Mouse (Mus musculus) colon, adult 2 months (tissue): Measurements from ENCODE around the gene 5330417C22Rik. TPM values are rescaled to one million over a fixed set of nuclear protein-coding genes. Genes with fewer than 3 reads are reported as not detected.

Experiments
- polyA plus RNA-seq: library from polyadenylated mRNA; depleted of rRNA; stranded (reverse); fragments of >200 nt; gene quantifications from 2 replicates; pipeline ENCODE4 v1.2.3, GENCODE M21; 2012; rRNA removed

5330417C22Rik gene
- 100 and 113 TPM in 2 replicates for polyA plus RNA-seq

GRCm38 (mm10) chr3:108536517-108537260 is at the start of gene 5330417C22Rik:
Gene 5330417C22Rik (minus strand): TSS chr3:108536536.

DNA sequence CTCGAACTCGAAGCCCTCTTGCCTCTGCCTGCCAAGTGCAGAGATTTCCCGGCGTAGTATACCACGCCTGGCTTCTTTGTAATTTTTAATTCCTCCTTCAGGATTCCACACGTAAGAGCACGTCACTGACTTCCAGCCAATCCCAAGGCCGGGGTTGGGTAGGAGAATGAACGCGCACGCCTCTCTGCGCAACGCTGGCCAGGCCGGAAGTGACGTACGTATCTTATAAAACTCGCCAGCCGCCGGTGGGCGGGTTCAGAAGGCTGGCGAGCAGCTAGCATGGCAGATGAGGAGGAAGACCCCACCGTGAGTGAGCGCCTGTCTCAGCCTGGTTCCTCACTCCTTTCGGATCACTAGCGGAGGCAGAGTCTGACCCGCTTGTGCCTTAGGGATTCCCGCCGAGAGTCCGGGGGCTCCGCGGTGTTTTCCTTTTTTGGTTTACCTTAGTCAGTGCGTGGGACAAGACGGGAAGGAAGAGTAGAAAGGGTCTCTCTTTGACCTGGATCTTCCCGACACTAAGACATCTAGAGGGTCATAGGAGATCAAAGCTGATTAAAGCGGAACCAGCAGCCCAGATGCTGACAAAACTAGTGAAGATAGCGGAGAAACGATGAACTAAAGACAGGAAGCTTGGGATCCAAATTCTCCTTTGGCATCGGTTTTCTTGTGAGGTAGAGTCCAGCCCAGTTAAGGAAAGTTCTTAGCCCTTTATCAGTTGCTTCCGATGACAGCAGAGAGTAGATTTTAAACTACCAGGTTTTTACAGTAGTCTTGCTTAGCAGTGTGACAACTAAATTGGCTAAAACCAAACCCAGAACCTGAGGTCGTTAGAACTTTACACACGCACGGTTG is 35.3 kb upstream of the 5330417C22Rik start, which contains the start of gene Taf13:
Gene Taf13, plus strand, starts transcription at position 256 of the 852 bp plus-strand sequence.

DNA sequence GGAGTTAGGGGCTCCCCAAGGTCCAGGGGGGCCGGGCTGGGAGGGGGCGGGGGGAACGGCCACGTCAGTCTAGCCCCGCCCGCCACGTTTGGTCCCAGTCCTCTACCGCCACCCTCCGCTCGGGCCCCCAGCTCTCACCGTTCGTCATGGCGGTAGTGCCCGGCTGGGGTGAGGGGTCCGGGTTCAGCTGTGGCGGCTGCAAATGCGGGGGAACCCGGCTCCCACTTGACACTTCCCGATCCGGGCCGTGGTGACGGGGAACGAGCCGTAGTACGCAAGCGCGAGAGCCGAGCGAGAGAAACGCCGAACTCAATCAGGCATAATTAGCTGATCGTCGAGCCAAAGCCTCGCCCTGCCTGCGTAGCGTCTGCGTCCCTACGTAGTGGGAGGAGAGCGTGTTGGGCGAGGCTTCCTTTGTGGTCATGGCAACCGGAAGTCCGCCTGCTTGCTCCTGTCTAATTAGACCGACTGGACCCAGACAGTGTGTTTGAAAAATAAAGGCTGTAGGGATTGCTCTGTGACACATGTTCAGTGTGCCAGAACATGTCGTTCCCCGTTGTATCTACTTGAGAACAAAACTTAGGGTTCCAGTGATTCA is 25.9 kb upstream of the 5330417C22Rik start, which contains the start of gene Tmem167b:
Gene Tmem167b, minus strand, starts transcription at position 334 of the 598 bp plus-strand sequence.

DNA sequence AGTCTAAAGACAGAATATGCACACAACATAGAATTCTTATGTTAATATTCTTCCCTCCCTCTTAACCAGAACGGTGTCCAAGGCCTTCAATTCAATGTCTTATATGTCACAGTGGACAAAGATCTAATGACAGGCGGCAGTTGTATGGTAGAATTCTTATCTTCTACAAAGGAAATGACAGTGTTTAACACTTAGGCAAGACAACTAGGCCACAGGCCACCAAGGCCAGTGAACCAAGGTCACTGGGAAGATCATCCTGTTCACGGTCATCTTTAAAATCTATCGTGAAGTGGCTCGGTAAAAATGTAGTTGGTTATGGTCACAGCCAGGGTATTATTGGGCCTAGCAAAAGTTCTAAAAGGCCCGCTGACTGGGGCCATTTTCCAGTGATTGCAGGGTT is 2.4 kb downstream of the 5330417C22Rik start, which contains the start of gene 1700013F07Rik:
Gene 1700013F07Rik, plus strand, starts transcription at position 200 of the 400 bp plus-strand sequence.

DNA sequence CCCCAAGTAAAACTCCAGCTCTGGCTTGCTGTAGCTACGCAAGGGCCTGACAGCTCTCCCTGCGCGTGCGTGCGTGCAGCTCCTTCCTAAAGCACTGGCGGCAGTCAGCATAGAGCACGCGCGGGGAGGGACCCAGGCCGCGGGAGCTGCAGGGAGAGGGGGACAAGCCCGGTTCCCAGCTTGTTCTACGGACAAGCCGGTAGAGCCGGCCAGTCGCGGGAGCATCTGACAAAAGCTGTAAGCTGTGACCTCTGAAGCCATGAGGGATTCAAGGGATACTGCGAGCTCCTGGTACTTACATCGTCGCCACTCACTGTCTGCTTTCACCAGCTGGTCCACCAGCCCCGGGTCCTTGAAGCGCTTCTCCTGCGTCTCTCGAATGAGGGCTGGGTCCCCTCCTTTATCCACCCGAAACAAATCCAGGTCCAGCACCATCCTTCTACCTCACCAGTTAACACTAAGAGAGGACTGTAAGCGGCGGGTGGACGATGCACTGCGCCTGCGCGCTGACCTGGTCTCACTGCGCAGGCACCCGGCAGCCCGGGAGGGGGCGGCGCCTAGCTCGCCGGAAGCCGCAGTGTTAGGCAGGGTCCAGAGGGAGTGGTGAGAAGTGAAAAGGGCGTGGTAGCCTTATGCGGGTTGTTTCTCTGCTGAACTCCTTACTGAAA is 91.5 kb downstream of the 5330417C22Rik start, which contains the start of gene Sars:
Gene Sars, minus strand, starts transcription at position 512 of the 668 bp plus-strand sequence.

DNA sequence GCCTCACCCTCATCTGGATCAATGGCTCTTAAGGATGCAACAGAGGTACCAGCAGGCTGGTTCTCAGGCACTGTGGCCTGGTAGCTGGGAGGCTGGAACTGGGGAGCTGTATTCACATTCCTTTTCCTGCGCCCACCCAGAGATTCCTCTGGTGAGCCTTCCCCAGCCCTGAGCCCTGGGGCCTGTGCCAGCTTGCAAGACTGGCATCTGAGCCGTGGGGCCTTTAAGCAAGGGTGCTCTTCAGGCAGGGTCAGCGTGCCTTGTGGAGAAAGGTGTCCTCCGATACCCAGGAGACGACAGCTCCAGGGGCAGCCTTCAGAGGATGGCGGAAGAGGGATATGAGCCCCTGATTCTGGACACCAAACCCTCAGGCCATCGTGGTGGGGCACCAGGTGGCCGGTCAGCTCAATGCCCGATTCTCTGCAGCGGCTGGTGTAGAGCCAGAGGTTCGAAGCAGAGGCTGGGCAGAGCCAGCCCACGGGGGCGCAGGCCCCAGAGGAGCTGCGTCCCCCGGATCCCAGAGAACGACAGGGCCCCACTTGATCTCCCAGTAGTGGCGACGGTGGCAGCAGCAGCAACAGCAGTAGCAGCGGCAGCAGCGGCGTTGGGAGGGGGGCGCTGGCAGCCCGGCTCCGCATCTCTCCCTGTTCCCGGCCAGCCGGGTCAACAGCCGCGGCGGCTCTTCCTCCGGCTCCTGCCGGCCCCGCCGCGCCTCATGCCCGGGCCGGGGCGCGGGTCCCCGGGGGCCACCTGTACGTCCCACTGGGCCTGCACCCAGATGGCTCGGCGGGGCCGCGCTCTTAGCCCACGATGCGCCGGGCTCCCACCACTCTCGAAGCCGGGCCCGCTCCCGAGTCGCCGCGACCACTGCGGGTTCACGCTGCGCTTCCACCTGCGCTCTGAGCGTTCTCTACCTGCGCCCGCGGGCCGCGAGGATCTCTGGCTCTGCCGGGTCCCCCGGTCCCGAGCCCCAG is 121.2 kb downstream of the 5330417C22Rik start, which contains the start of gene Celsr2:
Gene Celsr2, minus strand, starts transcription at position 696 of the 974 bp plus-strand sequence.

Other genes starting within 250 kb of the 5330417C22Rik start
- gene Mybphl, start 171.6 kb downstream of the 5330417C22Rik start, polyA plus RNA-seq, result not detected in 2 replicates
- 4.6 and 4.7 TPM in 2 replicates for gene Psrc1, start 152.7 kb downstream of the 5330417C22Rik start, polyA plus RNA-seq
- gene Celsr2, start 121.0 kb downstream of the 5330417C22Rik start, polyA plus RNA-seq, result 6.6 and 7.8 TPM in 2 replicates
- 32.2 and 34.6 TPM in 2 replicates for gene Sars, start 91.3 kb downstream of the 5330417C22Rik start, polyA plus RNA-seq
- 0.25 TPM in 1 of 2 replicates, not detected in the other for gene 1700013F07Rik, start 2.4 kb downstream of the 5330417C22Rik start, polyA plus RNA-seq
- 4.5 and 5.4 TPM in 2 replicates for gene Tmem167b, start 25.9 kb upstream of the 5330417C22Rik start, polyA plus RNA-seq
- gene Taf13, start 35.2 kb upstream of the 5330417C22Rik start, polyA plus RNA-seq, result 1.3 and 1.8 TPM in 2 replicates
- gene Wdr47, start 54.7 kb upstream of the 5330417C22Rik start, polyA plus RNA-seq, result 2.5 and 2.7 TPM in 2 replicates
- 22.7 and 27.9 TPM in 2 replicates for gene Clcc1, start 117.4 kb upstream of the 5330417C22Rik start, polyA plus RNA-seq
- gene Gpsm2, start 185.8 kb upstream of the 5330417C22Rik start, polyA plus RNA-seq, result 8.8 and 10.6 TPM in 2 replicates
- 0.03 and 0.05 TPM in 2 replicates for gene Aknad1, start 203.1 kb upstream of the 5330417C22Rik start, polyA plus RNA-seq